28 mouse cellular contexts compared by ENCODE assay signal in the genomic region with DNA sequence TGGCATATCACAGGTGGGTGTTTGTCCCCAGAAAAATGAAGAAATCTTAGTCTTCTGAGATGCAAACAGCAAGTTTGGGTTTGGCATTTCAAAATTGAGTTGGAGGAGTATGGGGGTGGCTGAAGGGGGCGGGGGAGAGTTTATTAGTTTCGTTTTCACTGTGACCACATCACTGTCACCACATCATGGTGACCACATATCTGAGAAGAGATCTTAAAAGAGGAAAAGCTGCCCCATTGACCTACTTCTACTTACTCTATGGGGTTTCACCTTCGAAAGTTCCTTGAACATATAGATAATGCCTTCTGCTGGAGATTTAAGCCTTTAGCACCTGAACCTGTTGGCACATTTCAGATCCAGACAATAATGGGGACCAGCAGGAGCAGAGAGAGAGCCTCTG. TPM values are rescaled to one million over a fixed set of nuclear protein-coding genes. Genes with fewer than 3 reads are reported as not detected.
A peak's percentile ranks its signal among the peaks of the same experiment; 100 is the strongest.
DNase-seq lines count a peak whose midpoint lies in the region; ATAC-seq lines count a peak whose summit lies in the region.
"Had no signal": no experiment of that assay in that cellular context is flagged by ENCODE, and none has a peak within 500 bp of the region (broad histone marks: within the 10 kb centered on the region; RNA-seq: fewer than 3 reads in every experiment).

No protein-coding gene starts in this region.

- H3K9ac ChIP-seq in hindbrain, embryonic 11.5 days (ENCODE audit: low read depth, low read length) = no peak overlapping the region
- no peak overlapping the region for H3K9ac ChIP-seq in heart, embryonic 11.5 days (ENCODE audit: low read depth, low read length)
- H3K9ac ChIP-seq: embryonic facial prominence, embryonic 12.5 days; heart, embryonic 12.5 days; hindbrain, embryonic 15.5 days; limb, embryonic 13.5 days; lung, embryonic 15.5 days; midbrain, embryonic 15.5 days; neural tube, embryonic 12.5 days; stomach, embryonic 15.5 days had no signal

- H3K9me3 ChIP-seq in hindbrain, embryonic 11.5 days (ENCODE audit: control insufficient read depth, low read length) = no peaks in the 10 kb centered on the region
- no peaks in the 10 kb centered on the region for H3K9me3 ChIP-seq in heart, embryonic 11.5 days (replicated peaks; ENCODE audit: control insufficient read depth, low read length)
- H3K9me3 ChIP-seq: hindbrain, embryonic 15.5 days; limb, embryonic 13.5 days; lung, embryonic 15.5 days; midbrain, embryonic 15.5 days; neural tube, embryonic 12.5 days; stomach, embryonic 15.5 days had no signal

- no peak overlapping the region for H3K4me3 ChIP-seq in hindbrain, embryonic 11.5 days (ENCODE audit: low read depth, low read length)
- no peak overlapping the region for H3K4me3 ChIP-seq in heart, embryonic 11.5 days (ENCODE audit: low read depth, low read length)
- H3K4me3 ChIP-seq: embryonic facial prominence, embryonic 12.5 days; heart, embryonic 12.5 days; hindbrain, embryonic 15.5 days; limb, embryonic 13.5 days; lung, embryonic 15.5 days; midbrain, embryonic 15.5 days; neural tube, embryonic 12.5 days; stomach, embryonic 15.5 days had no signal

- H3K27ac ChIP-seq in hindbrain, embryonic 11.5 days (ENCODE audit: low read depth, low read length) = no peak overlapping the region
- H3K27ac ChIP-seq in heart, embryonic 11.5 days (ENCODE audit: low read depth, low read length) = no peak overlapping the region
- H3K27ac ChIP-seq: embryonic facial prominence, embryonic 12.5 days; hindbrain, embryonic 15.5 days; kidney, postnatal 0 days; limb, embryonic 13.5 days; lung, embryonic 15.5 days; midbrain, embryonic 15.5 days; neural tube, embryonic 12.5 days; stomach, embryonic 15.5 days had no signal

- H3K4me1 ChIP-seq in hindbrain, embryonic 11.5 days (replicated peaks; ENCODE audit: control insufficient read depth, insufficient read depth, low read length) = no peaks in the 10 kb centered on the region
- H3K4me1 ChIP-seq in heart, embryonic 11.5 days (ENCODE audit: control insufficient read depth, insufficient read depth, low read length) = peaks cover 5% of the 10 kb centered on the region; the same call in 1 of the 2 replicates
- H3K4me1 ChIP-seq: hindbrain, embryonic 15.5 days; midbrain, embryonic 15.5 days; neural tube, embryonic 12.5 days had no signal

- peak; percentile 64 for DNase-seq in CD4-positive helper T cell, adult 2 months (ENCODE audit: low read depth, low spot score)
- DNase-seq in induced T-regulatory cell, adult 2 months (ENCODE audit: low read depth) = peak; percentile 57
- no peak for DNase-seq in hindbrain, embryonic 11.5 days (ENCODE audit: low spot score)
- DNase-seq in spleen, postnatal 36 days (ENCODE audit: low spot score in 2 of 2) = no peak
- DNase-seq: adrenal gland, adult 8-10 months; cerebellum, adult 2 months; cerebellum, postnatal 36 days; embryo, embryonic 11 days; gastrocnemius, postnatal 25 days; heart, adult 18-20 months; kidney, adult 8-10 months; kidney, postnatal 4 days; thymus, postnatal 36 days had no signal

- no peak overlapping the region for H3K4me2 ChIP-seq in hindbrain, embryonic 11.5 days (replicated peaks; ENCODE audit: low read depth, low read length)
- no peak overlapping the region for H3K4me2 ChIP-seq in heart, embryonic 11.5 days
- H3K4me2 ChIP-seq: embryonic facial prominence, embryonic 12.5 days; heart, embryonic 12.5 days; hindbrain, embryonic 15.5 days; limb, embryonic 13.5 days; liver, embryonic 11.5 days; lung, embryonic 15.5 days; midbrain, embryonic 15.5 days; neural tube, embryonic 12.5 days; stomach, embryonic 15.5 days had no signal

- no peaks in the 10 kb centered on the region for H3K36me3 ChIP-seq in hindbrain, embryonic 11.5 days (ENCODE audit: control insufficient read depth, insufficient read depth, low read length)
- no peaks in the 10 kb centered on the region for H3K36me3 ChIP-seq in heart, embryonic 11.5 days (ENCODE audit: control insufficient read depth, insufficient read depth, low read length)
- H3K36me3 ChIP-seq: heart, embryonic 12.5 days; hindbrain, embryonic 15.5 days; lung, embryonic 15.5 days; midbrain, embryonic 15.5 days; neural tube, embryonic 12.5 days; stomach, embryonic 15.5 days had no signal

- WGBS in hindbrain, embryonic 11.5 days = 93% methylated on average over 3 of the region's 3 CpGs
- WGBS in heart, embryonic 11.5 days (ENCODE audit: insufficient replicate concordance) = 89% methylated on average over 3 of the region's 3 CpGs

- no peaks in the 10 kb centered on the region for H3K27me3 ChIP-seq in hindbrain, embryonic 11.5 days (ENCODE audit: control insufficient read depth, insufficient read depth, low read length)
- H3K27me3 ChIP-seq in heart, embryonic 11.5 days (ENCODE audit: control insufficient read depth, insufficient read depth, low read length) = no peaks in the 10 kb centered on the region
- H3K27me3 ChIP-seq: embryonic facial prominence, embryonic 12.5 days; heart, embryonic 12.5 days; hindbrain, embryonic 15.5 days; limb, embryonic 13.5 days; lung, embryonic 15.5 days; midbrain, embryonic 15.5 days; neural tube, embryonic 12.5 days; stomach, embryonic 15.5 days had no signal

- ATAC-seq in CD4-positive, CD25-positive, alpha-beta regulatory T cell, adult 4 months = peak; percentile 78
- ATAC-seq in megakaryocyte-erythroid progenitor cell, adult 5-6 weeks (replicated peaks; ENCODE audit: low FRiP score, low TSS enrichment, poor library complexity, severe bottlenecking) = 0 out of 2 replicates have a peak, but pooled peaks have one; percentile 15
- no peak for ATAC-seq in hindbrain, embryonic 11.5 days (ENCODE audit: low FRiP score)
- ATAC-seq in heart, embryonic 11.5 days (replicated peaks; ENCODE audit: insufficient number of reproducible peaks, low FRiP score, low TSS enrichment) = no peak
- ATAC-seq: forebrain, embryonic 14.5 days; intestine, embryonic 16.5 days; midbrain, embryonic 15.5 days had no signal

RNA-seq across cellular contexts. Expression of gene Arl15, which starts 34.3 kb away (rescaled TPM):
- 10 to 100 TPM; 14.7 to 17.8 TPM for polyA plus RNA-seq in CD4-positive, CD25-positive, alpha-beta regulatory T cell, adult 4 months (2017; shearing (Covaris generic))
- total RNA-seq in megakaryocyte-erythroid progenitor cell, adult 5-6 weeks (2014; fragmentation: Nextera tagmentation) = 12.5 and 15.9 TPM in 2 replicates
- total RNA-seq in megakaryocyte-erythroid progenitor cell, adult 5-6 weeks (2017) = 14.2 and 21.6 TPM in 2 replicates
- polyA plus RNA-seq in hindbrain, embryonic 11.5 days (2014; fragmentation: Nextera tagmentation; extraction: Ambion mirVana) = 13.8 and 19.0 TPM in 2 replicates
- 9.4 and 10.1 TPM in 2 replicates for polyA plus RNA-seq in heart, embryonic 11.5 days (2014; fragmentation: Nextera tagmentation; extraction: Ambion mirVana)

Comparison
In these comparisons a context has a peak if more than half of its experiments do, and no peak if none do; other contexts are left out.
1. DNase-seq: peak in CD4-positive helper T cell, adult 2 months (single experiment) and induced T-regulatory cell, adult 2 months (single experiment); none in hindbrain, embryonic 11.5 days (single experiment) and spleen, postnatal 36 days (0 of 2).
2. ATAC-seq: peak in CD4-positive, CD25-positive, alpha-beta regulatory T cell, adult 4 months (single experiment) and megakaryocyte-erythroid progenitor cell, adult 5-6 weeks (single experiment); none in hindbrain, embryonic 11.5 days (single experiment) and heart, embryonic 11.5 days (single experiment).